Mouse (Mus musculus) gastrocnemius, postnatal 14 days (tissue): ENCODE data around the gene Ift43. TPM values are rescaled to one million over a fixed set of nuclear protein-coding genes. Genes with fewer than 3 reads are reported as not detected.
A peak's percentile ranks its signal among the peaks of the same experiment; 100 is the strongest.

Source experiments
- DNase-seq: peaks from one replicate; pipeline ENCODE4 v3.0.0; 2021; ENCODE audit warnings: mixed read lengths
- intact Hi-C: fragments of 180-260 bp; cut with DNase I; formaldehyde crosslinking; loops from one replicate; pipeline ENCODE4 v1.15.1; 2025; ENCODE audit warnings: low total_unique reads
- long read RNA-seq, 2 experiments: library from polyadenylated mRNA; stranded (forward); transcript quantifications; one replicate each; pipeline ENCODE4 v2.0.0; 2021
- total RNA-seq, 2 experiments: library from RNA; stranded (reverse); gene quantifications; 2 replicates each; pipeline ENCODE4 v1.2.3; 2021

The Ift43 gene
- 10 to 100 TPM; 11.9 to 13.4 TPM for total RNA-seq
- long read RNA-seq, experiment 1, transcript Ift43-205 (9 exons, 783 nt) = major isoform, 6 of 6 reads
- long read RNA-seq, experiment 1, partial matches to known transcripts = 0 of 6 reads
- long read RNA-seq, experiment 1, other reads (novel, unspliced or antisense) = 0 of 6 reads
- long read RNA-seq, experiment 2, transcript Ift43-205 (9 exons, 783 nt) = major isoform, 12 of 12 reads
- long read RNA-seq, experiment 2, partial matches to known transcripts = 0 of 12 reads
- long read RNA-seq, experiment 2, other reads (novel, unspliced or antisense) = 0 of 12 reads

- peak; percentile 86 for DNase-seq
- intact Hi-C loops = no loop called here
Observed at GRCm38 (mm10) chr12:86082481-86083012, at the start of gene Ift43. TSS of gene Ift43 (plus strand) at chr12:86082541.

- no peak for DNase-seq
- intact Hi-C loops = no loop called here
Observed at GRCm38 (mm10) chr12:86035586-86035985, 46.8 kb upstream of the Ift43 start.

GRCm38 (mm10) chr12:86036368-86037166, 45.8 kb upstream of the Ift43 start:
- intact Hi-C loops = no loop called here
- peak; percentile 56 for DNase-seq

GRCm38 (mm10) chr12:86037235-86037921, 45.0 kb upstream of the Ift43 start:
- peak; percentile 19 for DNase-seq
- intact Hi-C loops = no loop called here

GRCm38 (mm10) chr12:86039078-86039477, 43.3 kb upstream of the Ift43 start:
- no peak for DNase-seq
- intact Hi-C loops = no loop called here

- intact Hi-C loops = no loop called here
- no peak for DNase-seq
Observed at GRCm38 (mm10) chr12:86039751-86040150, 42.6 kb upstream of the Ift43 start.

- DNase-seq = no peak
- intact Hi-C loops = no loop called here
Observed at GRCm38 (mm10) chr12:86046141-86046540, 36.2 kb upstream of the Ift43 start.

- intact Hi-C loops = no loop called here
- DNase-seq = no peak
Observed at GRCm38 (mm10) chr12:86046776-86047175, 35.6 kb upstream of the Ift43 start.

GRCm38 (mm10) chr12:86047376-86047775, 35.0 kb upstream of the Ift43 start:
- intact Hi-C loops = no loop called here
- no peak for DNase-seq

- intact Hi-C loops = no loop called here
- no peak for DNase-seq
Observed at GRCm38 (mm10) chr12:86049813-86050212, 32.5 kb upstream of the Ift43 start.

GRCm38 (mm10) chr12:86051477-86051876, 30.9 kb upstream of the Ift43 start:
- DNase-seq = no peak
- intact Hi-C loops = no loop called here

- intact Hi-C loops = no loop called here
- DNase-seq = no peak
Observed at GRCm38 (mm10) chr12:86055306-86055705, 27.0 kb upstream of the Ift43 start.

- DNase-seq = no peak
- intact Hi-C loops = no loop called here
Observed at GRCm38 (mm10) chr12:86056976-86057375, 25.4 kb upstream of the Ift43 start.

- DNase-seq = no peak
- intact Hi-C loops = no loop called here
Observed at GRCm38 (mm10) chr12:86057516-86057915, 24.8 kb upstream of the Ift43 start.

- no peak for DNase-seq
- intact Hi-C loops = no loop called here
Observed at GRCm38 (mm10) chr12:86059341-86059740, 23.0 kb upstream of the Ift43 start.

GRCm38 (mm10) chr12:86064796-86065195, 17.5 kb upstream of the Ift43 start:
- no peak for DNase-seq
- intact Hi-C loops = no loop called here

- no peak for DNase-seq
- intact Hi-C loops = loop anchor here (5.0 kb wide), 1 partner anchor 44 kb away; no protein-coding TSS in a partner anchor
Observed at GRCm38 (mm10) chr12:86071432-86071831, 10.9 kb upstream of the Ift43 start.

- no peak for DNase-seq
- intact Hi-C loops = loop anchor here (5.0 kb wide), 3 partner anchors 47 to 217 kb away; no protein-coding TSS in a partner anchor
Observed at GRCm38 (mm10) chr12:86074681-86075080, 7.7 kb upstream of the Ift43 start.

- intact Hi-C loops = loop anchor here (5.0 kb wide), 2 partner anchors 123 to 218 kb away; no protein-coding TSS in a partner anchor
- DNase-seq = no peak
Observed at GRCm38 (mm10) chr12:86075358-86075757, 7.0 kb upstream of the Ift43 start.
